Mouse (Mus musculus): Measurements from ENCODE around the gene Micall2.
A peak's percentile ranks its signal among the peaks of the same experiment; 100 is the strongest.
"Not testable (repeated sequence)": the region's sequence is repeated elsewhere in the genome, so short reads cannot be mapped to it uniquely, and the experiment has no call there.

Micall2 gene

GRCm38 (mm10) chr5:139730712-139731486 is 5.2 kb downstream of the Micall2 start:
- no peak for DNase-seq (ENCODE audit: low read depth, low spot score)

DNA sequence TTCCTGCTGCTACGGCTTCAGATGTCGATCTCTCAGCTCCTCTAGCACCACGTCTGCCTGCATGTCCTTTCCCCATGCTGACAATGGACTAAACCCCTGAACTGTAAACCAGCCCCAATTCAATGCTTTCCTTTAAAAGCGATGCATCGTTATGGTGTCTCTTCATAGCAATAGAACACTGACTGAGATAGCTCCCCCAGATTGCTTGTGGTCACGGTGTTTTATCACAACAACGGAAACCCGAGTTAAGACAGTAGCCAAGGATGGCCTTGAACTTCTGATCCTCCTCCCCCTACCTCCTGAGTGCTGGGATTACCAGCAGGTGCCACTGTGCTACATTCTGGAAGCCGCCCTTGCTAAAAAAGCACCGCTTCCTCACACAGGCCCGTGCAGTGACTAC is 8.9 kb downstream of the Micall2 start:
- peak; percentile 40 for DNase-seq (ENCODE audit: low read depth, low spot score)

DNA sequence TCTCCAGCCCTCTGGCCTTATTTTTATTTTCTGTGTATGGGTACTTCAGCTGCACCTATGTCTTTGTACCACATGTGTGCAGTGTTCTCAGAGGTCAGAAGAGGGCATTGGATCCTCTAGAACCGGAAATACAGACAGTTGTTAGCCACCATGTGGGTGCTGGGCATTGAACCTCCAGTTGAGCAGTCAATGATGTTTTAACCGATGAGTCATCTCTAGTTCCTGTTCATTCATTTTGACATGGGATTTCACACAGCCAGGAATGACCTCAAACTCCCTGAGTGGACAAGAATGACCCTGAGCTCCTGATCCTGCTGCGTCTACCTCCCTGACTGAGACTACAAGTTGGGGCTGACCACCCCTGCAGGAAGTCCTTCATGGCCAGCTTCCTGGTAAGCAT is 9.9 kb downstream of the Micall2 start:
- no peak for DNase-seq (ENCODE audit: low read depth, low spot score)

GRCm38 (mm10) chr5:139724336-139725116 is 11.6 kb downstream of the Micall2 start:
- no peak for DNase-seq (ENCODE audit: low read depth, low spot score)

GRCm38 (mm10) chr5:139723113-139723512 is 13.0 kb downstream of the Micall2 start:
- no peak for DNase-seq (ENCODE audit: low read depth, low spot score)

DNA sequence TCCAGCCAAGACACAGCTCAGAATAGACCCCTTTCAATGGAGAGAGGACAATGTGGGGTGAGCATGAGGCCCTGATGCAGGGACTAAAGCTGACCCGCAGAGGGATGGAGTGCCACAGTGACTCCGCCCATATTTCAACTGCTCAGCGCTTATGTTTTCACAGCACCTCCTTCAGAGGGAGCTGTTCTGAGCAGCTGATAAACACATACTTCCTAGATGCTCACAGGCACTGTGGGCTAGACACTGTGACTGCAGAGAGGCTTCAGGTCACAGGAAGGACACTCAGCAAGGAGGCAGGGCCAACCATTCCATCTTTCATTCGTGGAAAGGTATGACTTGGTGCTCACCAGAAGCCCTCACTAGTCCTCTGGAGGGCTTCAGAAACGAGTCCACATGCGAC is 13.4 kb downstream of the Micall2 start:
- peak; percentile 37 for DNase-seq (ENCODE audit: low read depth, low spot score)

GRCm38 (mm10) chr5:139718949-139719348 is 17.2 kb downstream of the Micall2 start:
- no peak for DNase-seq (ENCODE audit: low read depth, low spot score)

- DNase-seq (ENCODE audit: low read depth, low spot score) = no peak
Measured at GRCm38 (mm10) chr5:139718540-139718939, 17.6 kb downstream of the Micall2 start.

GRCm38 (mm10) chr5:139717723-139718122 is 18.4 kb downstream of the Micall2 start:
- peak; percentile 53 for DNase-seq (ENCODE audit: low read depth, low spot score)

DNA sequence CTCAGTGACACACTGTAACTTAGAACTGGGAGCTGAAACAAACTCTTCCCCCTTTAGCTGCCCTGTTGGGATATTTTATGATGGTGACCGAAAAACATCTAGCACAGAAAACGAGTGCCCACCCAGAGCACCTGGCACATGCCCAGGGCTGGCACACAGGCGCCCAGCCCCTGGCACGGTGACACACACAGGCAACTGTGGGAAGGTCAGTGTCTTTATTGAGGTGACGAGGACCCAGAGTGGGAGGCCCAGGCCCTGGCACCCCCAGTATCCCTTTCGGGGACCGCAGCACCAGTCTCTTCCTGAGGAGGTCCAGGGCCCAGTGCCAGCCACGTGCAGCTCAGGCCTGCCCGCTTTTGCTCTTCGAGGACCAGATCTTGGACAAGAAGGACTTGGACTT is 29.6 kb downstream of the Micall2 start:
- DNase-seq (ENCODE audit: low read depth, low spot score) = no peak

GRCm38 (mm10) chr5:139702905-139703304 is 33.2 kb downstream of the Micall2 start:
- peak; percentile 65 for DNase-seq (ENCODE audit: low read depth, low spot score)

- DNase-seq (ENCODE audit: low read depth, low spot score) = no peak
Measured at GRCm38 (mm10) chr5:139702236-139702635, 33.9 kb downstream of the Micall2 start.

GRCm38 (mm10) chr5:139696954-139697353 is 39.2 kb downstream of the Micall2 start:
- peak; percentile 30 for DNase-seq (ENCODE audit: low read depth, low spot score)

GRCm38 (mm10) chr5:139695876-139696275 is 40.3 kb downstream of the Micall2 start:
- not testable (repeated sequence) for DNase-seq (ENCODE audit: low read depth, low spot score)

DNA sequence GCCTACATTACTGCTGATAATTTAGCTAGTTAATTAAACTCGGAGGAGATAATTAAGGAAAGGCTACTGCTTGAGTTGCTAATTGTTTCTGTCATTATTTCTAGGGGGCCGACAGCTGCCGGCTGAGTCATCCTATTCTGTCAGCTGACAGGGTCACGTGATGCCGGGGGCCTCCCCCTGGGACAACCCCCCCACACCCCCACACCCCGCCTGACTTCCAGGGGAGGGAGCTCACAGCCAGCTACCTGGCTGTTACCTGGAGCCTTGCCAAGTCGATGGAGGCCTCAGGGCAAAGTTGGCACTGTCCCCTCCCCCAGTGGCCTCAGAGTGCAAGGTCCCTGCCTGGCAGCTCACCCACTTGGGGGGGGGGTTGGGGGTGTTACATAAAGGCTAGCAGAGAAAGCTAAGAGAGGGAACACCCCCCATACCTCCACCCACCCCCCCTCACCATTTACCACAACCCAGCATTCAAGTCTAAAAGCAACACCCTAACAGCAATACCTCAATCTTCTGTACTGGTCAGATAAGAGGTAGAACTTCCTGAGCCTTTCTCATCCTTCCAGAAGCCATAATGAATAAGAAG is 41.1 kb downstream of the Micall2 start:
- no peak for DNase-seq (ENCODE audit: low read depth, low spot score)

DNA sequence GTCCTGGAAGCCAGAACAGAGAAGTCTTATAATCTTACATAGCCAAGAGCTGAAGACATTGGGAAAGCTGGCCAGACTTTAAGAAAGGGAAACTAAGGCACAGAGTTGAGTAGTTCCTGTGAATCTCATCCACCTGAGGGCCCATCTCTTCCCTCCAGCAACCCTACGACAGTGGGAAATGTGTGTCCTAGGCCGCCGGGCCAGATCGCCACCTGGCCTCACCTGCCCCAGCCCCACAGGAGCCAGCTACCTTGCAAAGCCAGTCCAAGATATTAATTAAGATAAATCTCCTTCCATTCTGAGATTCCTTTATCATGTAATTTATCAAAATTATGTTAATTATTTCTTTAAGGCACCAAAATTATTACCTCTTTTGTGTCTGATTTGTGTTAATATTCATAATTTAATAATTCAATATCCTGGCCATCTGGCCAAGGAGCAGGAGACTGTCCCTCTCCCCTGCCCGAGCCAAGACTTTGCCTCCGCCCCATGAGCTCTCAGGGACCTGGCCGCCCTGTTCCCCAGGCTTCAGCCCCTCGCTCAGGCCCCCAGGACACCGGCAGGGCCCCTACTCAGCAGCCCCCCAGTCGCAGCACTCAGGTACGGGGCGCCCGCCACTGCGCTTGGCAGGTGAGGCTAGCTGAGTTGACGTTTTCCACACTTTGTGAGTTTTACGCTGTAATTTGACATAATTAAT is 41.7 kb downstream of the Micall2 start:
- DNase-seq (ENCODE audit: low read depth, low spot score) = no peak

DNA sequence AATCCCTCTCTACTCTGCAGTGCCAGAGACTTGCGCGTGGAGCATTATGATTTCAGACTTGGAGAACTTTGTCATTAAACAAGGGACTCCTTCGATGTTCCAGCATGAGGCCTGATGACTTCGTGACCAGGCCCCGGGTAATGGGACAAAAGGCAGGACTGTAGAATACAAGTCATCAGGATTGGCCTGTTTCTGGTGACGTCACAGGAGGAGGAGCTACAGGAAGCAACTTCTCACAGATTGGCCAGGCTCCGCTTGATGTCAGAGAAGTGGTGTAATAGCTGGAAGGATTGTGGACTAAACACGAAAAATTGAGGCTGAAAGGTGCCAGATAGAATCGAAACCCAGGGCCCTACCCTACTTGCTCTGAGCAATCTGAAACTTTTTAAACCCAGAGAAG is 45.3 kb downstream of the Micall2 start:
- peak; percentile 22 for DNase-seq (ENCODE audit: low read depth, low spot score)

- no peak for DNase-seq (ENCODE audit: low read depth, low spot score)
Measured at GRCm38 (mm10) chr5:139688356-139688755, 47.8 kb downstream of the Micall2 start.

DNA sequence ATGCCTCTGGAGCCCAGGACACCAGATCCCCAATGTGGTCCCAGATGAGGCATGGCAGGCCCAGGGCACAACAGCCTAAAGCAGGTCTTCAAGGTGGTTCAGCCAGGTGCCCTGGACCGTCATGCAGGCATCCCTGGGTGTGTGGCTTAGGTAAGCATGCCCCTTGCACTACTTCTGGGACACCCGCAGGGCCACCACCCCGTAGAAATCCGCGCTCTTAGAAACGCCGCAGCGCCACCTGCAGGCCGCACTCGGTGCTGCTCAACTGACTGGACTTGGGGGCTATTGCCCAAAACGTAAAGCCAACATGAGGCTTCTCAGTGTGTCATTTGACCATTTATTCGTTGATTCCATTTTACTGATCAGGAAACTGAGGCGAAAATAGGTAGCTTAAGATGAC is 48.5 kb downstream of the Micall2 start:
- peak; percentile 68 for DNase-seq (ENCODE audit: low read depth, low spot score)

DNA sequence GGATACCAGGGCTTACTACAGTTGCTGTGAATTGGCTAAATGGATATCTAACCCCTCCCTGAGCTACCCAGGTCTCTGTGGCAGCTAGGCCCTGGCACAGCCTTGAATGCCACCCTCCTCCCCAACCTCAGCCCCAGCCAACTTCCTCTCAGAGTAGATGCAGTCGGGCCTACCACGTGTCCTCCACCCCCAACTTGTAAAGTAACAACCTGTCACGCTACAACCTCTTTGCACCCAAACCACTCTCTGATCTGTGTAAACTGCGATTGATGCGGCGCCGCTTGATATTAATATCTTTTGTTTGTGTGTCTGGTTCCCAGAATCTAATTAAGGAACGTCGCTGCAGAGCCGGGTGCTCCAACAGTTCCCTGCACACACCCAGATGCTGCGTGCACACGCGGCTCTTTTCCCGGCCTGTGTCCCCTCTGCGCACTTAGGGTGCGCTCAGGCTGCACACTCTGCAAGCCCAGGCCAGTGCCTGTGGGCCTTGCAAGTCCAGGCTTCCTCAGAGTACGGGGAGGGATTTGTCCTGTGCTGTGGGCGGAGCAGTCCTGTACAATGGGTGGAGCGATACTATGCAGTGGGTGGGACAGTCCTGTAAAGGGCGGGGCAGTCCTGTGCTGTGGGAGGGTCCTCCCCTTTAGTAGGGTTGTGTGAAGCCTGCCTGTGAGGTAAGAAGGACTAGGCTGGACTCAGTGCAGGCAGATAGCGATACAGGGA is 49.4 kb downstream of the Micall2 start:
- DNase-seq (ENCODE audit: low read depth, low spot score) = peak; percentile 93

DNA sequence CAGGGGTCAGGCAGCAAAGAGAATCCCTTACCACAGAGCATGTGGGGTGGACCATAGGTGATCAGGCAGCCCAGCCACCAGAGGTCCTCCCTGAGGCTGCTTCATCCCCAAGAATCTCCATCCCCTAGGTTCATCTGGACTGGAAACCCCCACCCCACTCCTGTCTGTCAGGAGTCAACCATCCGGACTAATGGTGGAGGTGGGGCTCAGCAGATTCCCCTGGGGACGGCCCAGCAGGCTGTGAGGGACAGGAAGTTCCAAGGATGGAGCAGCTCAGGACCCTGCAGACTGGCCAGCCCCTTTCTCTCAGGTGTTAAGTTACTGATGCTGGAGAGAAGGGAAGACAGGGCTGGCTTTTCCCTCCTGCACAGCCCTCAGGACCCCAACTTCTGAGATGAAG is 52.9 kb downstream of the Micall2 start:
- no peak for DNase-seq (ENCODE audit: low read depth, low spot score)

Data from ES-CJ7 (cell line).